Mouse (Mus musculus) ES-CJ7 (cell line): ENCODE results near the gene Rpn2.

Experiments
- DNase-seq: peaks from one replicate; pipeline ENCODE4 v3.0.0; 2011; ENCODE audit warnings: low read depth, low spot score

Rpn2 gene

GRCm38 (mm10) chr2:157278717-157279415 is at the start of gene Rpn2:
Gene Rpn2, plus strand, starts transcription at chr2:157279017.
- peak; percentile 93 for DNase-seq

GRCm38 (mm10) chr2:157235946-157236345 is 42.9 kb upstream of the Rpn2 start:
- peak; percentile 52 for DNase-seq

- no peak for DNase-seq
Observed at GRCm38 (mm10) chr2:157245001-157245400, 33.8 kb upstream of the Rpn2 start.

- DNase-seq, result peak; percentile 24
Observed at GRCm38 (mm10) chr2:157245603-157246002, 33.2 kb upstream of the Rpn2 start.

GRCm38 (mm10) chr2:157248111-157248510 is 30.7 kb upstream of the Rpn2 start:
- DNase-seq, result peak; percentile 92

- DNase-seq, result peak; percentile 86
Observed at GRCm38 (mm10) chr2:157259720-157260119, 19.1 kb upstream of the Rpn2 start.

GRCm38 (mm10) chr2:157261930-157262329 is 16.9 kb upstream of the Rpn2 start:
- no peak for DNase-seq

GRCm38 (mm10) chr2:157262506-157262905 is 16.3 kb upstream of the Rpn2 start:
- DNase-seq, result no peak

GRCm38 (mm10) chr2:157263101-157263500 is 15.7 kb upstream of the Rpn2 start:
- no peak for DNase-seq

GRCm38 (mm10) chr2:157263832-157264231 is 15.0 kb upstream of the Rpn2 start:
- no peak for DNase-seq

GRCm38 (mm10) chr2:157279416-157279800 is 591 bp downstream of the Rpn2 start, which contains the start of gene Mroh8:
Gene Mroh8, minus strand, starts transcription at chr2:157279549.
- DNase-seq, result peak; percentile 30

- peak; percentile 69 for DNase-seq
Observed at GRCm38 (mm10) chr2:157283321-157283720, 4.5 kb downstream of the Rpn2 start.

GRCm38 (mm10) chr2:157287542-157287941 is 8.7 kb downstream of the Rpn2 start:
- DNase-seq, result peak; percentile 60

GRCm38 (mm10) chr2:157288996-157289395 is 10.2 kb downstream of the Rpn2 start:
- DNase-seq, result no peak

GRCm38 (mm10) chr2:157292093-157292492 is 13.3 kb downstream of the Rpn2 start:
- peak; percentile 56 for DNase-seq

GRCm38 (mm10) chr2:157296105-157296689 is 17.4 kb downstream of the Rpn2 start:
- no peak for DNase-seq

- no peak for DNase-seq
Observed at GRCm38 (mm10) chr2:157300051-157300450, 21.2 kb downstream of the Rpn2 start.

GRCm38 (mm10) chr2:157303096-157303495 is 24.3 kb downstream of the Rpn2 start:
- DNase-seq, result no peak

- no peak for DNase-seq
Observed at GRCm38 (mm10) chr2:157306091-157307032, 27.5 kb downstream of the Rpn2 start.

GRCm38 (mm10) chr2:157307715-157308265 is 29.0 kb downstream of the Rpn2 start:
- DNase-seq, result no peak

- DNase-seq, result no peak
Observed at GRCm38 (mm10) chr2:157308273-157308917, 29.6 kb downstream of the Rpn2 start.
